Mouse (Mus musculus): ENCODE measurements at regions not wholly inside any gene's neighbourhood (a gene's known extent, or its start where the extent isn't known, plus 50 kb on each side); places are given as distances from the start of the nearest gene placed in this dataset.

- ATAC-seq (replicated peaks; ENCODE audit: poor library complexity): no peak
These were observed 637.0 kb upstream of the Cdh11 start for GRCm38 (mm10) chr8:103422313-103422973.

GRCm38 (mm10) chr8:103425967-103426366, 640.5 kb upstream of the Cdh11 start:
- ATAC-seq (replicated peaks; ENCODE audit: poor library complexity): no peak

DNA sequence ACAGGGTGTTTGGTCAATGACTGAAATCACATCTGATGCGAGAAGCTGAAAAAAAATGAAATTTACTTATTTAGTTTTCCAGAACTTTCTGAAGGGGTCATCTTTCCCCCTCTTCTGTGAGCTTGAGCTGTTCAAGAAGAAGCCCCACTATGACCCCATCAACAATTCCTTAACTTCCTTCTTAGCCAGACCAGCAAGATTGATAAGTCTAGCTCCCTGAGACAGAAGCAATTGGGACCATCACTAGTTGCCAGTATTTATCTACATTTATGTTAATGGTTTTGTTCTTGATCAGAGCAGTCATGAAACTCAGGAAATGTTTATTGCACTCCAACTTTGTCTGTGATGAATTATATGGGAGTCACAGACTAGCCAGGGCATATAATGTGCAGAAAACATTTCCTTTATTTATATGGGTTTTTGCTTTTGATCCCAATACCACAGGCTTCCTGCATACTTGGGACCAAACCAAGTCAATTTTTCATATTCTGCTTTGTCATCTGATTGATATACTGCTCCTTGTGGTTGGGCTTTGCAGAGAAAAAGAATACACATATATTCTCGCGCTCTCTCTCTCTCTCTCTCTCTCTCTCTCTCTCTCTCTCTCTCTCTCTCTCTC, 645.5 kb upstream of the Cdh11 start:
- ATAC-seq (replicated peaks; ENCODE audit: poor library complexity): no peak

DNA sequence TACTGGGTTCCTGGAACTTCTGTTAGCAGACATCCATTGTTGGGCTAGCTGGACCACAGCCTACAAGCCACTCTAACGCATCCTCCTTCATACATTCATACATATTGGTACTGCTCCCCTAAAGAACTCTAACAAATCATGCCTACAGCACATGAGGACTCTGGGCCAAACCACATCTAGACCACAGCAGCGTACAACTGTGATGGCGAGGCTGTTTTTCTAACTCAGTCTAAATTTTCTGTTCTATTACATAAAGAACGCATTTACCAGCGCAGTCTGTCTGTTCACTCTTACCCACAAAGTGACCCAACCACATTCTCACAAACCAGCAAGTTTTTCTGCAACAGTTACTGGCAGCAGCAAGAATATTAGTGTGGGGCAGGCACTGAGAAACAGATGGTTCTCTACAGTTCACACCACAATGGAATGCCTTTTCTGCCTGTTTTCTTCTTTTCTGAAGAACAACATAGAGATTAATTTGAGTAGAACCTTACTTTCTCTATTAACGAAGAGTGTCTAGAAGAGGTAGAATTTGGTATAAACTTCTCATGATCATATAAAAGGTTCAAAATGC, 648.2 kb upstream of the Cdh11 start:
- ATAC-seq (replicated peaks; ENCODE audit: poor library complexity): no peak

- ATAC-seq (replicated peaks; ENCODE audit: poor library complexity): no peak
These were observed 653.7 kb upstream of the Cdh11 start for GRCm38 (mm10) chr8:103438995-103439717.

DNA sequence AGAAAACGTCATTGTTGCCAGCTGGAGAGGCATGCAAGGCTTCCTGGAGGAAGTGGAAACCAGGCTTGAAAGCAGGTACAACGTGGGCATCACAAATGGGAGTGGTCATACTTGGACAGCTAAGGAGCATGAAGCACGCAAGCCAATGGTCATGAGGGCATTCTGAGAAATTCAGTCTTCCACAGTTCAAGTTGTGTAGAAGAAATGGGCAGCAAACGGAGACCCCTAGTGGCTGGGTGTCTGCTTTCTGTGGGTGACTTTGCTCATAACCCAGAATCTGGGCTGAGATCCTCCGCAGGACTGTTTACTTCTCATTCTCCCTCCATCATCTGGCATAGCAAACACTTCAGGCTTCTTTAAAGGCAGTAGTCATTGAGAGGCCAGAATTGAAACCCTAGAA, 655.7 kb upstream of the Cdh11 start:
- no peak for ATAC-seq (replicated peaks; ENCODE audit: poor library complexity)

GRCm38 (mm10) chr8:103442420-103443125, 657.1 kb upstream of the Cdh11 start:
- no peak for ATAC-seq (replicated peaks; ENCODE audit: poor library complexity)

DNA sequence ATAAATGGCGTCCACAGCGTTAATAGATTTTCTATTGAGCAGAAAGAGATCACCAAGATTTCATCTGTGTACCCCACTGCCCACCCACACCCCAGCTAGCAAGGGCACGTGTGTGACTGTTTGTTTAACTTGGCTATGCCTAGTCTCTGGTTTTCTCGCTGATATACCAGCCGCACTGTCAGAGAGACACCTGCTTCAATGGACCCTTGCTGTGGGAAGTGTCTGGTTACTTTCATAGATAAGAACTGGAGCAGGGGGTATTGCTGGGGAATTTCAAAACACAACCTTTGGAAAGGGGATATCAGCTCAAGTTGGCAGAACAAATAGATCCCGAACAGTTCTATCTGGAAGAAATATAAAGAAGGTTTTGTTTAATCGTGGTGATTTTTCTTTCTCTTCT, 656.8 kb upstream of the Cdh5 start:
- ATAC-seq (replicated peaks; ENCODE audit: poor library complexity): no peak

DNA sequence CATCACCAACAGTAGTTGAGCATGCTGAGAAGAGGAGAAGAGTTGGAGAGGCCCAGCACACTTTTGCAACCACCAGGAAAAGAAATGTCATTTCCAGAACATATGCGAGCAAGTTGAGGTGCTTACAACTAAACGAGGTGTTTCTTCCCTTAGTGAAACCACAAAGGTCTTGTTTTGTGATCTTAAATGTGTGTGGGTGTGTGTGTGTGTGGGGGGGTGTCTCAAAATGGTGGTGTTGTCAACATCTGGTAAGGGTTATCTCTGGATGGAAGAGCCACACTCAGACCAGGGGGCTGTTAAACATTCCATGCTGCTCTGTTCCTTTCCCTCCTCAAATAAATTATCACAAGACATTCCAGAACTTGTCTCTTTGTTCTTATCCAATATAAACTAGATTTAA, 656.0 kb upstream of the Cdh5 start:
- no peak for ATAC-seq (replicated peaks; ENCODE audit: poor library complexity)

- ATAC-seq (replicated peaks; ENCODE audit: poor library complexity): no peak
These were observed 653.5 kb upstream of the Cdh5 start for GRCm38 (mm10) chr8:103447916-103448315.

GRCm38 (mm10) chr8:103451381-103452018, 649.9 kb upstream of the Cdh5 start:
- ATAC-seq (replicated peaks; ENCODE audit: poor library complexity): no peak

GRCm38 (mm10) chr8:103457176-103457575, 644.2 kb upstream of the Cdh5 start:
- no peak for ATAC-seq (replicated peaks; ENCODE audit: poor library complexity)

DNA sequence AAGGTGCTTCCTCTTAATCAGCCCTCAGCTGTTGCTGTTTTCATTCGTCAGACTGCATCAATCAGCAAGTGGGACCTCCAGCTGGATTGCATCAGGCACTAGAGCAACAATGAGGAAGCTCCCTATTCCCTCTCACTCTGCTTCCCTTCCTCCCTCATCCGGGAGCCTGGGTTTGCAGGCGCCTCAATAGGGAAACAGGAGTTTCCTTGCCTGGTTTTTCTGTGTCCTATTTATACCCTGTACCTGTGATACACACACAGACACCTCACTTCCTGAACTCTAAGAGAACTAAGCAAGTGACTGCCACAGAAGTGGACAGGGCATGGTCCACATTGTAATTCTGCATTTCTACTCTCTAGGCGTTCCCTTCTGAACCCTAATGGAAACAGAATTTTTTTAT, 637.9 kb upstream of the Cdh5 start:
- ATAC-seq (replicated peaks; ENCODE audit: poor library complexity): no peak

DNA sequence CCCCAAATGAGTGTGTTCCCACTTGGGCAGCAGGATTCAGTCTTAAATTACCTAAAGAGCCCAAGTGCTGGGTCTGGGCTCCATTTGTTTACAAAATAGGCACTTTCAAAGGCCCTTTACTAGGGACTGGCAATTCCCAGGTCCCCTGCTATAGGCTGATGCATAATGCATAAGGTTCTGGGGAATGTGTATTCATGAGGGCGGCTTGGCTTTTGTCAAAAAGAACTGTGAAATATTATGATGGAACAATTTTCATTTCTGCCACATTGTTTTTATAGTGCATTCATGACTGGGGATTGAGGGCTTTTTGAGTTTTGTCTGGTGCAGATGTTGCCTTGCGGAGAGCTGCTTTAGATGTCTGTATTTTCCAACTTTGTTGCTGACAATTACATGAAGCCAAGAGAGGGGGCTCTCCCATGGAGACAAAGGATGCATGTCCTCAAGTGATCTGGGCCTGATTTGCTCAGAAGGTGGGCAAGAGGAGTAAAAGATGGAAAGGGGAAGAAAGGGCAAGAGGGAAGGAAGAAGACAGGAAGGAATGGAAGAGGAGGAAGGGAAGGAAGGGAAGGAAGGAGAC, 636.6 kb upstream of the Cdh5 start:
- no peak for ATAC-seq (replicated peaks; ENCODE audit: poor library complexity)

DNA sequence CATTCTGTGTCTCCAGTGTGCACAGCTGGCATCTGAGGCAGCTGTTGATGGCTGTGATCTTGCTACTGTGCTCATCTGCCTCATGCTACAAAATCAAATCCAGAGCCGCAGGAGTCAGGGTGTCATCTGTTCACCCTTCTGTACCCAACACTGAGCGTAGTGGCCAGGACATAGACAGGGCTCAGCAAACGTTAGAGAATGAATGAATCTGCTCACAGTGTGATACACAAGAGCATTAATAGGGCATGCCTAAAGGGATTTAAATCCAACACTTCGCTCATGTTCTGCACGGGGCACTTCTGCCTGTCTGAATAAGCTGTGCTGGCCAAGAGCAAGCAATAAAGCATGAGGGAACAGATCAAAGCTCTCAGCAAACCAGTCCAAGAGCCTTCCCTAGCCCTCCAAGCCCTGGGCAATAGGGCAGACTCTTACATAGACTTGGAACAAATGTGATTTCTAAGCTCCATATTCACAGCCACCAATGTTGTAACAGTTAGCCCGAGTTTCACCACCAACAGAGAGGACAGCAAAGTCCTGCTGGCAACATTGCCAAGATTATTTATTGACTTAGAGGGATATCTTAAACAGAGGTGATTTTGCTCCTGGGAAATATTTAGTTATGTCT, 633.8 kb upstream of the Cdh5 start:
- no peak for ATAC-seq (replicated peaks; ENCODE audit: poor library complexity)

- ATAC-seq (replicated peaks; ENCODE audit: poor library complexity): no peak
These were observed 632.4 kb upstream of the Cdh5 start for GRCm38 (mm10) chr8:103469049-103469448.

GRCm38 (mm10) chr8:103470316-103470715, 631.1 kb upstream of the Cdh5 start:
- no peak for ATAC-seq (replicated peaks; ENCODE audit: poor library complexity)

DNA sequence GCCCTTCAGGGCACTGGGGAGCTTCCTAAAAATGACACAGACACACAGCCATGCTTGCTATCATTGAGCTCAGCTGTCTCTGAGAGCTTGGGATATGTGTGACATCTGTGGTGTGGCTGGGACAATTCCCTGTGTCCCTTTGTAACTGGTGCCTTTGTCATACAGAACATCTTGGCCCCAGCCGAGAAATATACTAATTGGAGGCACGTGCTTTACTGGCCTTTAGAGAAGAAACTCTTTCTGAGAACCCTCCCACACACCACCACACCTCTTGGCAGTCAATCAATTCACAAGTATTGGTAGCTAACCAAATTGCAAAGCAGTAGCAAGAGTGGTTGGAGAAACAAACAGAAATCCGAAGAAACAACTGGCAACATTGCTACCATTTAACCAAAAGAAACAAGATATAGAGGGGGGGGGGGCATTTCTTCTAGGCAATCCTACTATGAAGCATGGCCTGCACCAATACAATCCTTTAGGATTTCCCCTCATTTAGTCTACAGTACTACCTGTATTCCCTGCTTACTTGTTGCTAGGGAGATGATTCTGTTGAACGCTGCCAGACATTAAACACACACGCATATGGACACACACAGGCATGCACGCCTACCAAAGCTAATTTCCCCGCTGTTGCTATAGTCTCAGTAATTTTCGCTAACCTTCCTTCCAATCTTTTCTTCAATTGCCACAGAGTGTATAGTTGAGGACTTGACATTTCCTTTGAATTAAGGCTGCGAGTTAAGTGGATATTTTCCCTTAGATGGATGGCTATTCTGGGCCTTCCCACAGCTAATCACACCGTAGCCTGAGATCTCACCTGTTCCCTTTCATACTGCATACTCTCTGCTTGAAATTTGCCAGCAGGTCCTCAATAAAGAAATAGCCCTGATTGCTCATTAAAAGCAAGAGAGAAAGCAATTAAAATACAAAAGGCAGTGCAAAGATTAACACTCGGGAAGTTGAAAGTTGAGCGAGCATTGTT, 625.3 kb upstream of the Cdh5 start:
- no peak for ATAC-seq (replicated peaks; ENCODE audit: poor library complexity)
